Mouse (Mus musculus) liver, embryonic 13.5 days (tissue): Measurements from ENCODE around the gene 4430402I18Rik. TPM values are rescaled to one million over a fixed set of nuclear protein-coding genes. Genes with fewer than 3 reads are reported as not detected.

Source experiments
- ATAC-seq: fragments of 200-750 bp; cut with Nextera tagmentation; 2 replicates; pipeline ENCODE4 v1.8.0; 2017; ENCODE audit warnings: low read depth, mild to moderate bottlenecking, moderate number of reproducible peaks, moderate library complexity
- DNase-seq: peaks from one replicate; pipeline ENCODE4 v3.0.0; 2022
- H3K27ac ChIP-seq: fragments of 300-500 bp; sonication (generic); 2 replicates; pipeline ENCODE4 v1.5.1; 2015; ENCODE audit warnings: moderate library complexity, mild to moderate bottlenecking, inconsistent platforms
- H3K27me3 ChIP-seq: fragments of 300-500 bp; sonication (generic); 2 replicates; pipeline ENCODE4 v1.6.1; 2015; ENCODE audit warnings: mild to moderate bottlenecking, inconsistent platforms
- H3K36me3 ChIP-seq: fragments of 300-500 bp; sonication (generic); 2 replicates; pipeline ENCODE4 v1.6.1; 2015; ENCODE audit warnings: mild to moderate bottlenecking, inconsistent platforms
- H3K4me1 ChIP-seq: fragments of 300-500 bp; sonication (generic); replicated peaks from 2 replicates; pipeline ENCODE4 v1.6.1; 2015; ENCODE audit warnings: inconsistent platforms
- H3K4me2 ChIP-seq: fragments of 300-500 bp; sonication (generic); 2 replicates; pipeline ENCODE4 v1.6.1; 2015; ENCODE audit warnings: inconsistent platforms, mild to moderate bottlenecking, moderate library complexity
- H3K4me3 ChIP-seq: fragments of 300-500 bp; sonication (generic); replicated peaks from 2 replicates; pipeline ENCODE4 v1.5.1; 2015; ENCODE audit warnings: mild to moderate bottlenecking, inconsistent platforms
- H3K9ac ChIP-seq: fragments of 300-500 bp; sonication (generic); 2 replicates; pipeline ENCODE4 v1.6.1; 2015; ENCODE audit warnings: mild to moderate bottlenecking, inconsistent platforms
- H3K9me3 ChIP-seq: fragments of 300-500 bp; sonication (generic); replicated peaks from 2 replicates; pipeline ENCODE4 v1.6.1; 2016; ENCODE audit warnings: inconsistent platforms
- WGBS: fragments of 180-500 bp; shearing (Covaris S2); methylation state at CpG from one replicate; pipeline ENCODE4 v1.1.7; 2015; ENCODE audit not compliant: insufficient replicate concordance; 5-methylcytosine and 5-hydroxymethylcytosine counted together
- polyA plus RNA-seq: library from polyadenylated mRNA; unstranded; fragments of >200 nt; fragmentation: Nextera tagmentation; extraction: Ambion mirVana; gene quantifications from 2 replicates; pipeline ENCODE4 v1.2.1, GENCODE M21; 2015

The 4430402I18Rik gene
- polyA plus RNA-seq, 1 experiment from 2014 or later = 1.1 TPM

GRCm38 (mm10) chr19:28964552-28964903 is 3.1 kb downstream of the 4430402I18Rik start:
- Histone ChIP-seq H3K4me3 (peak overlapping the region; percentile 73), H3K4me2 (peak overlapping the region; percentile 91), H3K27me3 (peaks cover 32% of the 10 kb centered on the region), H3K36me3 (no peaks in the 10 kb centered on the region), H3K9me3 (no peaks in the 10 kb centered on the region), H3K27ac (no peak overlapping the region), H3K9ac (peak overlapping the region; percentile 77), H3K4me1 (peaks cover 11% of the 10 kb centered on the region)
- DNase-seq = no peak
- ATAC-seq = peak; percentile 29
- 13% methylated on average over 16 of the region's 16 CpGs for WGBS

- Histone ChIP-seq H3K9me3 (no peaks in the 10 kb centered on the region), H3K9ac (peak within 1 kb of the TSS; percentile 77), H3K27ac (no peak within 1 kb of the TSS), H3K4me2 (peak within 1 kb of the TSS; percentile 91), H3K4me3 (peak within 1 kb of the TSS; percentile 73), H3K4me1 (peaks cover 11% of the 10 kb centered on the region), H3K36me3 (no peaks in the 10 kb centered on the region), H3K27me3 (peaks cover 32% of the 10 kb centered on the region)
- WGBS = under 1% methylated on average over 73 of the region's 73 CpGs
- peak; percentile 56 for DNase-seq
- peak; percentile 83 for ATAC-seq
Measured at GRCm38 (mm10) chr19:28963842-28964551, 3.6 kb downstream of the 4430402I18Rik start, which contains the start of gene Plpp6. TSS of gene Plpp6 (plus strand) at chr19:28963953.

DNA sequence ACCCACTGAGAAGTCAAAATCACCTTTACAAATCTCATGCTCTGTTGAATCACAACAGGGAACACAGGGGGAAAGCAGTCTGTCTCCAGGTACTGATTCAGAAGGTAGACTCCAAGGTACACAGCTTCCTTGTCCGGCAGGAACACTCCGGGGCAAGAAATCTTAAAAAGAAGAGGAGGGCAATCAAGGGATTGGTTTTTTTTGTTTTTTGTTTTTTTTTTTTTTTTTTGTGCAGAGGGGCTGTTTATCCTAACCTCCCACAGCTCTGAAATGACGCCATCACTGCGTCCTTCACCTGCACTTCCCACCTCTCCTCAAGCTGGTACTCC is 4.1 kb downstream of the 4430402I18Rik start:
- Histone ChIP-seq H3K27me3 (peaks cover 32% of the 10 kb centered on the region), H3K9ac (peak overlapping the region; percentile 77), H3K4me3 (peak overlapping the region; percentile 73), H3K27ac (no peak overlapping the region), H3K4me2 (peak overlapping the region; percentile 91), H3K9me3 (no peaks in the 10 kb centered on the region), H3K4me1 (peaks cover 11% of the 10 kb centered on the region), H3K36me3 (no peaks in the 10 kb centered on the region)
- WGBS = 6% methylated on average over 4 of the region's 4 CpGs
- DNase-seq (no peak), ATAC-seq (no peak)

- H3K9me3 ChIP-seq = no peaks in the 10 kb centered on the region
- no peak overlapping the region for H3K9ac ChIP-seq
- DNase-seq (no peak), ATAC-seq (no peak)
- peak overlapping the region; percentile 91 for H3K4me2 ChIP-seq
- no peak overlapping the region for H3K27ac ChIP-seq
- H3K27me3 ChIP-seq = peaks cover 30% of the 10 kb centered on the region
- no peaks in the 10 kb centered on the region for H3K36me3 ChIP-seq
- peak overlapping the region; percentile 73; the same call in 1 of the 2 replicates for H3K4me3 ChIP-seq
- peaks cover 11% of the 10 kb centered on the region for H3K4me1 ChIP-seq
- WGBS = 39% methylated on average over 3 of the region's 3 CpGs
Measured at GRCm38 (mm10) chr19:28963113-28963512, 4.5 kb downstream of the 4430402I18Rik start.

GRCm38 (mm10) chr19:28951251-28951650 is 16.3 kb downstream of the 4430402I18Rik start:
- no peak overlapping the region for H3K9ac ChIP-seq
- no peak overlapping the region for H3K4me3 ChIP-seq
- WGBS = 76% methylated on average over 5 of the region's 5 CpGs
- DNase-seq (no peak), ATAC-seq (no peak)
- no peaks in the 10 kb centered on the region for H3K9me3 ChIP-seq
- no peak overlapping the region for H3K27ac ChIP-seq
- no peaks in the 10 kb centered on the region for H3K27me3 ChIP-seq
- no peak overlapping the region for H3K4me2 ChIP-seq
- H3K4me1 ChIP-seq = no peaks in the 10 kb centered on the region
- no peaks in the 10 kb centered on the region for H3K36me3 ChIP-seq

DNA sequence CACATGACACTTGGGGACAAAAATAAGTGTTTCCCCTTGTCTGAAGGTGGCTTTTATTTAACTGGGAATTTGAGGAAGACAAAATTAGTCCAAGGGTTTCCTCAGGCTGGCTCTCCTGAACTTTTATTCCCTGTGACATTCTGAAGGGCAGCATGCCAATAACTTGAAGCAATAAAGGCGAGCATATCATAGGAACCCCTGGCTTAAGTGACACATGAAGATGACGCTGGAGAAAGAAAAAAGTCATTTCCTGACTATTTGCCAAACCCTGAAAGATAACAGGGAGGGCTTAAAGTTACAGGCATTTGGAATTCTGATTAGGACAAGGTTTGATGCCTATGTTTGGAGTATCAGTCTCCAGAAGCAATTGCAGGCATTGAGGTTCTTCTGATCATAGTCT is 20.3 kb downstream of the 4430402I18Rik start:
- no peak overlapping the region for H3K4me2 ChIP-seq
- no peak overlapping the region for H3K4me3 ChIP-seq
- H3K9ac ChIP-seq = no peak overlapping the region
- WGBS = 26% methylated on average over 2 of the region's 2 CpGs
- H3K36me3 ChIP-seq = no peaks in the 10 kb centered on the region
- H3K9me3 ChIP-seq = no peaks in the 10 kb centered on the region
- H3K27me3 ChIP-seq = no peaks in the 10 kb centered on the region
- no peaks in the 10 kb centered on the region for H3K4me1 ChIP-seq
- ATAC-seq = no peak
- no peak overlapping the region for H3K27ac ChIP-seq
- no peak for DNase-seq

DNA sequence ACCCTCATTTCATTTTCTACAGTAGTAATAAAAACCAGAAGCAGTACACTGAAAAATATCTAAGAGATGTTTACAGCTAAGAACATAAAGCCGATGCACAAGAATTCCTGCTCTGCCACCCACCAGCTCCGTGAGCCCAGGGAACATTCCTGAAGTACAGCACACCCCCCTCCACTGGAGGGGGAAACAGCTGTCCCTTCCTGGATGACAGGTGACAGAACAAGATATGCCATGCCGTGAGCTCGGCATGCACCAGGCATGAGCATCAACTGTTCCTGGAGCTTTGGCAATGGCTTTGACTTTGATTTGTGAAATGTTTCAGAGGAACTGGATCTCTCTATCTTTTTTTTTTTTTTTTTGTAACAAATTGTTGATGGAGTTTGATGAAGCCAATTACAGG is 20.8 kb downstream of the 4430402I18Rik start:
- Histone ChIP-seq H3K4me3 (no peak overlapping the region), H3K27me3 (no peaks in the 10 kb centered on the region), H3K4me2 (no peak overlapping the region), H3K27ac (no peak overlapping the region), H3K4me1 (no peaks in the 10 kb centered on the region), H3K9ac (no peak overlapping the region), H3K36me3 (no peaks in the 10 kb centered on the region), H3K9me3 (no peaks in the 10 kb centered on the region)
- ATAC-seq (no peak), DNase-seq (no peak)
- 18% methylated on average over 4 of the region's 4 CpGs for WGBS

GRCm38 (mm10) chr19:28941271-28941670 is 26.3 kb downstream of the 4430402I18Rik start:
- DNase-seq (no peak), ATAC-seq (no peak)
- Histone ChIP-seq H3K27ac (no peak overlapping the region), H3K4me2 (no peak overlapping the region), H3K4me3 (no peak overlapping the region), H3K9ac (no peak overlapping the region), H3K36me3 (no peaks in the 10 kb centered on the region), H3K4me1 (no peaks in the 10 kb centered on the region), H3K9me3 (no peaks in the 10 kb centered on the region), H3K27me3 (no peaks in the 10 kb centered on the region)
- WGBS = 57% methylated on average over 4 of the region's 4 CpGs

- H3K4me1 ChIP-seq = no peaks in the 10 kb centered on the region
- no peaks in the 10 kb centered on the region for H3K27me3 ChIP-seq
- ATAC-seq = no peak
- no peak overlapping the region for H3K4me3 ChIP-seq
- no peak for DNase-seq
- H3K4me2 ChIP-seq = no peak overlapping the region
- no peak overlapping the region for H3K27ac ChIP-seq
- 44% methylated on average over 9 of the region's 9 CpGs for WGBS
- H3K9ac ChIP-seq = no peak overlapping the region
- H3K9me3 ChIP-seq = no peaks in the 10 kb centered on the region
- H3K36me3 ChIP-seq = no peaks in the 10 kb centered on the region
Measured at GRCm38 (mm10) chr19:28940135-28940874, 27.3 kb downstream of the 4430402I18Rik start.

DNA sequence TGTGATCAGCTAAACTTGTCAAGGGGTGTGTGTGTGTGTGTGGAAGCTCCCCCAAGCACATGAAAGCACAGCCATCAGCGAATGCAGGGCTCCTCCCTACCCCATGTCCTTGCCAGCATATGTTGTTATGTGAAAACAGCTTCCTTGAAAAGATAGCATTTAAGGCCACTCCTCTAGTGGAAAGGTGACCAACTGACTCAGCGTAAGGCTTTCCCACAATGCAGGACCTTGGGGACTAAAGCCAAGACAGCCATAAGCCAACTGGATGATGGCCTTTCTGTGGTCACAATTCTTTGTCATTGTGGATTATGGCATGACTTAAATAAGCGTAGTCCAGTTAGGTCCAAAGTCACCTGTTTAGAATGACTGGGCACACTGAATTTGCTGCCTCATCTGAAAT is 32.7 kb downstream of the 4430402I18Rik start:
- Histone ChIP-seq H3K4me1 (no peaks in the 10 kb centered on the region), H3K27me3 (no peaks in the 10 kb centered on the region), H3K4me2 (no peak overlapping the region), H3K27ac (no peak overlapping the region), H3K9ac (no peak overlapping the region), H3K9me3 (no peaks in the 10 kb centered on the region), H3K4me3 (no peak overlapping the region), H3K36me3 (no peaks in the 10 kb centered on the region)
- WGBS = 69% methylated on average over 3 of the region's 3 CpGs
- no peak for DNase-seq
- ATAC-seq = no peak

- Histone ChIP-seq H3K27me3 (no peaks in the 10 kb centered on the region), H3K4me1 (0 out of 2 replicates have a peak, but pooled peaks cover 2% of the 10 kb centered on the region), H3K4me3 (no peak overlapping the region), H3K4me2 (no peak overlapping the region), H3K27ac (no peak overlapping the region), H3K9me3 (no peaks in the 10 kb centered on the region), H3K9ac (no peak overlapping the region), H3K36me3 (no peaks in the 10 kb centered on the region)
- ATAC-seq = peak; percentile 81
- no peak for DNase-seq
Measured at GRCm38 (mm10) chr19:28929034-28929433, 38.6 kb downstream of the 4430402I18Rik start.

GRCm38 (mm10) chr19:28927396-28927795 is 40.2 kb downstream of the 4430402I18Rik start:
- Histone ChIP-seq H3K9me3 (no peaks in the 10 kb centered on the region), H3K36me3 (no peaks in the 10 kb centered on the region), H3K27ac (no peak overlapping the region), H3K9ac (no peak overlapping the region), H3K4me2 (no peak overlapping the region), H3K4me3 (no peak overlapping the region), H3K4me1 (0 out of 2 replicates have a peak, but pooled peaks cover 2% of the 10 kb centered on the region), H3K27me3 (no peaks in the 10 kb centered on the region)
- 23% methylated on average over 4 of the region's 4 CpGs for WGBS
- no peak for DNase-seq
- no peak for ATAC-seq
